Mouse (Mus musculus) bone marrow macrophage, adult 2 months (primary cell): ENCODE results near the gene Txndc11.

Experiments used
- CTCF ChIP-seq: IDR thresholded peaks from 2 replicates; pipeline ENCODE4 v1.5.1; 2012; ENCODE audit warnings: low read depth, mild to moderate bottlenecking, low read length, moderate library complexity
- POLR2A ChIP-seq: IDR thresholded peaks from 2 replicates; pipeline ENCODE4 v1.6.1; 2012; ENCODE audit warnings: mild to moderate bottlenecking, low read depth, low read length, borderline replicate concordance

DNA sequence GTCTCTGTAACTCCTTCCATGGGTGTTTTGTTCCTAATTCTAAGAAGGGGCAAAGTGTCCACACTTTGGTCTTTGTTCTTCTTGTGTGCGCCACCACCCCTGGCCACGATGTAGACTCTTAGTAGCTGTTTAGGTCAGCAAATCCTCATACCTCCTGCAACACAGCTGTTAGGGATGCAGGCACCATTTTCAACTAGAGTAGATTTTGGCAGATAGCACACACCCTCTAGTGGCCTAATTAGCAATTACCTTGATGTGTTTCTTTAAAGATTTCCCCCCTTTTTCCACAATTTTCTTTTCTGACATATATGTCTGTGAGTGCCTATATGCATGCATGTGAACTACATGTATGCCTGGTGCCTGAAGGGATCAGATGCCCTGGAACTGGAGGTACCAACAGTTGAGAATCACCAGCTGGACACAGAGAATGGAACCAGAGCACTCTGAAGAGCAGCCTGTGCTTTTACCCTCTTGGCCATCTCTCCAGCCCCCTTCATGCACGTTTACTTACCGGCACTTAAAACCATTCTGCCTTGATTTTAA, 25.2 kb downstream of the Txndc11 start:
- TF ChIP-seq CTCF (no peak), POLR2A (no peak)
